Mouse (Mus musculus) megakaryocyte, embryonic 14.5 days (primary cell): Measurements from ENCODE around the gene Zdhhc9. TPM values are rescaled to one million over a fixed set of nuclear protein-coding genes. Genes with fewer than 3 reads are reported as not detected.

Experiments used
- H3K27me3 ChIP-seq: replicated peaks from 2 replicates; pipeline ENCODE3; 2012; ENCODE audit warnings: inconsistent platforms
- H3K36me3 ChIP-seq: replicated peaks from 2 replicates; pipeline ENCODE3; 2012; ENCODE audit warnings: low read length, inconsistent platforms, mixed read lengths
- H3K4me1 ChIP-seq: 2 replicates; pipeline ENCODE4 v1.6.1; 2012; ENCODE audit warnings: inconsistent platforms
- H3K4me3 ChIP-seq: replicated peaks from 2 replicates; pipeline ENCODE3; 2012; ENCODE audit warnings: moderate library complexity, mild to moderate bottlenecking, inconsistent platforms
- H3K9me3 ChIP-seq: 2 replicates; pipeline ENCODE4 v1.6.1; 2012; ENCODE audit warnings: inconsistent platforms
- FLI1 ChIP-seq: IDR thresholded peaks from 2 replicates; pipeline ENCODE4 v1.6.1; 2012; ENCODE audit warnings: low read length, inconsistent platforms, mixed read lengths
- GATA1 ChIP-seq: IDR thresholded peaks from 3 replicates; pipeline ENCODE4 v1.6.1; 2012; ENCODE audit warnings: mixed read lengths, low read length, inconsistent platforms, borderline replicate concordance
- polyA plus RNA-seq: library from polyadenylated mRNA; stranded (reverse); fragments of >175 nt; gene quantifications from 2 replicates; pipeline ENCODE4 v1.2.3, GENCODE M21; 2012; ENCODE audit warnings: low replicate concordance; ENCODE audit not compliant: insufficient read depth

Gene Zdhhc9
- polyA plus RNA-seq, 1 experiment, result 25.6 TPM

GRCm38 (mm10) chrX:48136935-48137334 is 71.7 kb downstream of the Zdhhc9 start:
- Histone ChIP-seq H3K4me1 (peaks cover 74% of the 10 kb centered on the region), H3K4me3 (no peak overlapping the region), H3K27me3 (peaks cover 7% of the 10 kb centered on the region), H3K9me3 (no peaks in the 10 kb centered on the region), H3K36me3 (no peaks in the 10 kb centered on the region)
- TF ChIP-seq FLI1, result no peak
- no peak for TF ChIP-seq GATA1

GRCm38 (mm10) chrX:48129167-48129566 is 79.5 kb downstream of the Zdhhc9 start:
- no peak for TF ChIP-seq FLI1
- no peak for TF ChIP-seq GATA1
- no peak overlapping the region for H3K4me3 ChIP-seq
- peaks cover 45% of the 10 kb centered on the region for H3K4me1 ChIP-seq
- peaks cover 14% of the 10 kb centered on the region for H3K27me3 ChIP-seq
- peaks cover 8% of the 10 kb centered on the region; the same call in 1 of the 2 replicates for H3K9me3 ChIP-seq
- peaks cover 3% of the 10 kb centered on the region for H3K36me3 ChIP-seq

GRCm38 (mm10) chrX:48127502-48128218 is 81.0 kb downstream of the Zdhhc9 start:
- peaks cover 3% of the 10 kb centered on the region for H3K36me3 ChIP-seq
- TF ChIP-seq FLI1, result no peak
- TF ChIP-seq GATA1, result no peak
- H3K4me3 ChIP-seq, result no peak overlapping the region
- peaks cover 17% of the 10 kb centered on the region for H3K27me3 ChIP-seq
- peaks cover 45% of the 10 kb centered on the region for H3K4me1 ChIP-seq
- peaks cover 8% of the 10 kb centered on the region; the same call in 1 of the 2 replicates for H3K9me3 ChIP-seq

- TF ChIP-seq GATA1 (no peak), FLI1 (no peak)
- Histone ChIP-seq H3K4me3 (no peak overlapping the region), H3K36me3 (peaks cover 3% of the 10 kb centered on the region), H3K27me3 (peaks cover 19% of the 10 kb centered on the region), H3K4me1 (peaks cover 45% of the 10 kb centered on the region), H3K9me3 (peaks cover 8% of the 10 kb centered on the region; the same call in 1 of the 2 replicates)
These were observed 81.7 kb downstream of the Zdhhc9 start for GRCm38 (mm10) chrX:48126903-48127476.

- peaks cover 3% of the 10 kb centered on the region; the same call in 1 of the 2 replicates for H3K9me3 ChIP-seq
- TF ChIP-seq GATA1 (no peak), FLI1 (no peak)
- H3K4me3 ChIP-seq, result peak overlapping the region; percentile 59
- peaks cover 17% of the 10 kb centered on the region for H3K27me3 ChIP-seq
- no peaks in the 10 kb centered on the region for H3K36me3 ChIP-seq
- H3K4me1 ChIP-seq, result peaks cover 45% of the 10 kb centered on the region
These were observed 84.3 kb downstream of the Zdhhc9 start for GRCm38 (mm10) chrX:48124132-48125071.

Other genes starting within 250 kb of the Zdhhc9 start
- 0.22 TPM in 1 of 2 replicates, not detected in the other for gene Apln, start 174.0 kb downstream of the Zdhhc9 start, polyA plus RNA-seq
- gene Xpnpep2, start 100.2 kb downstream of the Zdhhc9 start, polyA plus RNA-seq, result 0.26 TPM in 1 of 2 replicates, not detected in the other
- gene Sash3, start 62.4 kb downstream of the Zdhhc9 start, polyA plus RNA-seq, result 26.2 and 50.4 TPM in 2 replicates
- 3.4 TPM in 1 of 2 replicates, not detected in the other for gene Utp14a, start 48.0 kb upstream of the Zdhhc9 start, polyA plus RNA-seq
- gene Bcorl1, start 132.5 kb upstream of the Zdhhc9 start, polyA plus RNA-seq, result 3.6 and 10.5 TPM in 2 replicates